Mouse (Mus musculus) urinary bladder, postnatal 14 days (tissue): ENCODE data around the gene Me3.
A peak's percentile ranks its signal among the peaks of the same experiment; 100 is the strongest.

Experiments used
- DNase-seq: peaks from one replicate; pipeline ENCODE4 v3.0.0; 2021; ENCODE audit warnings: low spot score

Me3 gene

DNA sequence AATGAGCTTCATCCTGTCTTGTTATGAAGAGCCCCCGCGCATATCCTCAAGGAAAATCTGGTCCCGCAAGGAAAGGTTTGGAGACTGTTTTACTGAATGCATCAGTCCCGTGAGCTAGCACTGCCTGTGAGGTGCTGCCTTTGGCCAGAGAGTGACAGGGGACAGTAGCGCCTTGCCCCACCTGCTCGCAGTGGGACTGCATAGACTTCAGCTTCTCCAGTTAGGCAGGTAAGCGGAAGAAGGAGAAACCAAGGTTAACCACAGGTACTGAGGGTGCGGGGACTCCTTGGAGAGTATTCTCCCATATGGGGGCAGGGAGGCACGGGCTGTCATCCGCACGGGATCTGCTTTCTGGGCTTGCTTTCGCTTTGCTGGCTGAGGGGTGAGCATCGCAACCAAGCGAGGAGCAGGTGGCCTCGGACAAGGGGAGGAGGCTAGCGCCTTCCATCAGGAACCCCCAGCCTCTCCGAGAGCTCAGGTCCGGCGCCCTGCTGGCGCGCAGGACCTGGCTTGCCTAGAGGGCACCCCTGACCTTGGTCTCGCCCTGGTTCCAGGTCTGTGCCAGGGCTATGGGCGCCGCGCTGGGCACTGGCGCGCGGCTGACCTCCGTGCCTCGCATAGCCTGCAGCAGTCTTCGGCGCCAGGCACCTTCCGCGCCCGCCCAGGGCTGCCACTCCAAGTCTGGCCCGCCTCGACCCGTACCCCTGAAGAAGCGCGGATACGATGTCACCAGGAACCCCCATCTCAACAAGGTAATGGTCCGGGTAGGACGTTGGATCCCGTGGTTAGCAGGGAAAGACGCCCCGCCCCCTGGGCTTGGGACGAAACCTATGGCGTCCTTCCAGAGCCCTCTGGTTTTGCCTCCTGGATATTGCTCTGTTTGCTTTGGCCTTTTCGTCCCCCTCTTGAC is at the start of gene Me3:
Gene Me3 (plus strand): TSS at position 51 of the 910 bp plus-strand sequence.
- DNase-seq: peak; percentile 51

DNA sequence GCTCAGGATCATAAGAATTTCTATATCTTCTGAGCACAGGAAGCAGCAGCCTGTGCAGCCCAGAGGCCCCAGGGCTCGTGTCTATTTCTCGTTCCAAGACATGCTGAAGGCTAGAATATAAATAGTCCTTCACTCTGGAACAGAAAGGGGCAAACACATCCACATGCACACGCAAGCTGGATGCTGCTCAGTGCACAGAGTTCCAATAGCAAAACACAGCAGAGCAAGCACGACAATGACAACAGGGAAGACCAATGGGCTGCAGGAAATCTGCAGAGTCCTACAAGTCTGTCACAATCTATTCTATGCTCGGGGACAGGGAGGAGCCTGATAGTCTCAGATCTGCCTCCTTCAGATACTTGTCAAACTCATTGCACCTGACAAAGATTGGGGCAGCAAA is 42.2 kb upstream of the Me3 start:
- no peak for DNase-seq

DNA sequence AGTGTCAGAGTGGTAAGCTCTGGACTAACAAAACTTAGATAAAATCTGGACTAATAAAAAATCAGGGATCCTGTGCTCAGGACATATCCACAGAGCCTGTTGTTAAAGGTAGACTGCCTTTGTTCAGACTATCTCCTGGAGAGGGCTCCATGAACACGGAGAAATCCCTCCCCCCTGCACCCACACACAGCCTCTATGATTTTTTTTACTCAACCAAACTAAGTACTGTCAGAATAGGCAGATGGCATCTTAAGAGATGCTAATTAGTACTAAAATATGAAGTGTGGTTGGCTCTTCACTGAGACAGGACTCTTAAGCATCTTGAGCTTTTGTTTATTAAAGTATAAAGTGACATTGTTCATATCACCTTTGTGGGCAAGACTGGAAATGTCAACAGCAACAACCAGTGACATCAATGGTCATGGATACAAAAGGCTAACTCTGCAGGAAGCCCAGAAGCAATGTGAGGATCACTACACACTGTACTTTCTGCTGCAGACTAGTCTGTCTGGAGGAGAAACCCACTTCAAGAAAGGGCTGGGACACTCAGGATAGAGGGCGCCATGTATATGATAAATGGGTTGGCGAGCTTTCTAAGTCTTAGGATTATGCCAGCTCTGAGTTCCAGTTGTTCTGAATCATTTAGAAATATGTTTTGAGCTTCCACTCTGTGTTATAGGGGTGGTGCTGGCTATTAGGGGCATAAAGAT is 41.5 kb upstream of the Me3 start:
- DNase-seq: no peak

DNA sequence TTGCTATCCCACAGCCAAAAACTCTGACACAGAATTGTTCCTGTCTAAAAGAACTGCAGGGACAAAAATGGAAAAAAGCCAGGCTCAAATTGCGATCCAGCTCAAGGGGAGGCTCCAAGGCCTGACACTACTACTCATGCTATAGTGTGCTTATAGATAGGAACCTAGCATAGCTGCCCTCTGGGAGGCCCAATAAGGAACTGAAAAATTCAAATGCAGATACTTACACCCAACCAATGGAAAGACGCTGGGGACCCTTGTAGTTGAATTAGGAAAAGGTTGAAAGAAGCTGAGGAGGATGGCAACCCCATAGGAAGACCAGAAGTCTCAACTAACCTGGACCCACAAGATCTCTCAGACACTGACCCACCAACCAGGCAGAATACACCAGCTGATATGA is 36.4 kb upstream of the Me3 start:
- no peak for DNase-seq

DNA sequence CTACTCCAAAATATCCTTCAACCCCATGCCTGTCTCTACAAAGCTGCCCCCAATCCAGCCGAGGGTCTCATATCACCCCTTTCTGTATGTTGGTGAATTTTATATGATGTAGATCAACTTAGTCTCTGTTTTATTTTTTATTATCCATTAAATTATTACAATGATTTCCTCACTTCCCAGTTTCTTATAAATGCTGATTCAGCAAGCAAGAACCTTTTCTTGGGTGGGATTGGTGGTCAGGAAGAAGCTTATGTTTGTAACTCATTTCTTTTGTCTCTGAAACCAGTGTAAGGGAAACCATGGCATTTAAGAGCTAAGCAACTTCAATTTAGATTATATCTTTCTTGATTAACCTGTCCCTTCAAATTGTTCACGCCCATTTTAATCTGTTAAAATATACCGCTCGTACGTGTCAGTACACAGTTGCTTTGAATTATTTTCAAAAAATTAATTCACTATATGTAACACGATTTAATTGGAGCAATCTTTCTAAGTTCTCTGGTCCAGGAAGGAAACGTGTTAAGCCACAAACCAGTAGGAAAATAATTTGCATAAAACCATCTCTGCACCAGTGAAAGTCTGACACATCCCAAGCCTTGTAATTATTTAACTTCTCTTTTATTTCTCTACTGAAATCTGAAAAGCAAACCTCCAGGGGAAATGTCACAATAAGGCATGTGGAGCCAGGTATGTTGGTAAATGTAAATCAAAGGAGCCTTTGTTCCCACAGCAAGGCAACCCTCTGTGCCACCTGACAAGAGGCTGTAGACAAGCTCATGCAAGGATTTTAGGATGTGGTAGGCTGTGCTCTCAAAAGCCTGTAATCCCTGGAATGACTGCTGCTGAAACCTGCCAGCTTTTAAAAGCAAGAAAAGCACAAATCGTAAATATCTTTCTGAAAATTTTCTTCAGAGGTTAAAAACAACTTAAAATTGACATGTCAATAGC is 26.3 kb upstream of the Me3 start:
- DNase-seq: no peak

DNA sequence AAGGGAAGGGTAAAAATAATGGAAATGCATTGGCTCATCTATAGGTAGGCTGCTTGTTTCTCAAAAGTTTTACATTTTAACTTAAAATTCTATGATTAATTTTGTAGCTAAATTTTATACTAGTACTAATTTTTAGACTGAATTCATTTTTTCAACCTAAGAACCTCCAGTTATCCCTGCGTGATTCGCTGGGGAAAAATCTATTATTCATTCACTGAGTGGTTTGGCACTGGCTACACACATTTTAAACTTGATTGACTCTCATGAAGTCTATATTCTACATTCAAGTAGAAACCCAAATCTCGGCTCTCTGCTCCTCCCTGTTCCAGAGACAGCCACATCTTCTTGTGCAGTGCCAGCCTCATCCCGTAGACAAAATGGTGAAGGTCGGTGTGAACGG is 24.9 kb upstream of the Me3 start:
- DNase-seq: no peak

DNA sequence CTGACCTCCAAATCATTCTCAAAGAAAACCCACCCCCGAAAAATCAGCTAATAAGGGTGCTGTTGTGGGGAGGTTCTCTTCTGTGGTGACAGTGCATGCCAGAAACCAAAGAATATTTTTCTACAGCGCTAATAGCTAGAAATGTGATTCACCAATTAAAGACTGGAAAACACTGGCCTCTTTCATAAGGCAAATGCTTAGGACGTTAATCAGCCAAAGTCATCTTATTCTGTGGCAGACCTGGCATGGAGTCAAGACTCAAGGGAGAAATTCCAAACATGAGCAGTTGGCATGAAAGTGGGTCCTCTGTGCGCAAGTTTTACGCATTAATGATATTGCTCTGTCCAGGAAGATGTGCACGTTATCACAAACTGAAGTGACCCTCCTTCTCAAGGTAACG is 21.0 kb upstream of the Me3 start:
- no peak for DNase-seq

DNA sequence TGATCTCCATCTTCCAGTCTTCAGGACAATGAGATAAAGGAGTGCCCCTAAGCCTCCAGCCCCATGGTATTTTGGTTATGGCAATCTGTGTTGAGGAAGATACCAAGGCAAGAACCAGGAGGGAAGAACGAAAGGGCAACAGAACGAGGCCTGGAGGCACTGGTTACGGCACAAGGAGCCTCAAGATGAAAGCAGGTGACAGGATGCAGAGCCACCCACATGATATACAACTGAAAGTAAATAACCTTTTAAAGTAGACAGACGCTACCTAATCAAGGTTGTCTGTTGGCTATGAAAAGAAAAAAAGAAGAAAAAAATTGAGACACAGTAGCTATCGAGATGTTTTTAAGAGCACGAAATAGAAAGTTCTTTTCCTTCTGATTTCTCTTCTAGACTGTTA is 16.0 kb upstream of the Me3 start:
- no peak for DNase-seq

DNA sequence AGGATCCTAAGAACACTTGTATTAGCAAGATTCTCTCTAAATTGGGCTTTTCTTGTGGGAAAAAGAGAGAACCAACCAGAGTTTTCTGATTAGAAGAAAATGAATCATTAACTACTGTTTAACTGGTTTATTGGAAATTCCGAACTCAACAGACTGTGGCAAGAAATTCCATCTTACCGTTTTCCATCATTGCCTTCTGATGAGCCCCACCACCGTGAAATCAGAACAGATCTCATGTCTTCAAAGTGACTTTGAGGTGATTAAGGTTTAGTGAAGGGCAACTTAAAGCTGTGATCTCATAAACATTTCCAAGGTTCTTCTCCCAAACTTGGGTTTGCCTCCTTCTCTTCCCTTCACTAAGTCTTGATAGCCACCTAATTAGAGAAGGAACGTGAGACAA is 8.9 kb upstream of the Me3 start:
- DNase-seq: no peak

DNA sequence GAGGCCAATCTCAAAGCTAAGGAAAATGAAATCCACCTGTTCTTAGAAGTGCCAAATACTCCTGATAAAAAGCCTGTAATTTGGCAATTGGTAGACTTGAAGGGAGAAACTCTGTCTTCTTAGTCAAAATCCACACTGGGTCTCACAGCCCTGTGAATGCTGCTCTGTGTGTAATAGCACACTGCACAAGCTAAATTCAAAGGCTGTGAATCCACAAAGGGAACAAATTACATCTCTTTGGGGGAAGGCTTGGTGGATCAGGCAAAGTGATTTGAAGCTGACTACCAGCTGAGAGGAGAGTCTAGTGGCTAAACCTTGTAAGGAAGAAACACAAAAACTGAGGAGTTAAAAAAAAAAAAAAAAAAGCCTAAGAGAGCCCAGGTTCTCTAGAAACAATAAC is 4.8 kb upstream of the Me3 start:
- DNase-seq: no peak

DNA sequence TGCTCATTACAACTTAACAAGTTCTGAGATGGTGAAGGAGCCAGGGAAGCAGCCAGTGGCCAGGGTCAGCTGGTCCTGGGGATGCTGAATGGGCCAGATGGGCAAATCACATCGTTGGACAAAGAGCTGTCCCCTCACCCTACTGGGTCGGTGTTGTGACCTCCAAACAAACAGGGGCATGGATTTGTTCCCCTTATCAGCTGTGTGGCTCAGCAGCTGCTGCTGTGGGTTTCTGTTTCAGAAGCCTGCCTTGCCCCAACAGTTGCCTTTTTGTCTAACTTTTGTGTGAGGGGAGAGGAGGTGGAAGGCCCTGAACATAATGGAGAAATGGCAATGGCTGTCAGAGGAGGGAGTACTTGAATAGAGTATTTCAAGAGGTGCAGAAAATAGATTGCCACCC is 4.2 kb upstream of the Me3 start:
- DNase-seq: no peak

DNA sequence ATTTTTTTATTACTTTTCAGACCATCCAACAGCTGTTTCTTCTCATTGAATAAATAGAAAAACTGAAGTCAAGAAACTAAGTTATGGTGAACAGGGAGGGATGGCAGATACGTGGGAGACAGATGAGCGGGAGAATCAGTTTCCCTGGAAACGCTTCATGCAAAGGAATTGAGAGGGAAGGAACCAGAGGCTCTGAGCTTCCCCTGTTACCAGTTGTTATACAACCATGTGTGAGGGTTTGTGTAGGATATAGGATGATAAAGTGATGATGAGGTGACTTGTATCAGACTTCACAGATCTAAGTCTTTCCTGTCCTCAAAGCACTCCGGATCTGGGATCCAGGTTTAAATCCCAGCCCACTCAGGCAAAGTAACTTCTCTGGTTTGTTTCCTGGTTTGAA is 3.2 kb upstream of the Me3 start:
- DNase-seq: no peak

DNA sequence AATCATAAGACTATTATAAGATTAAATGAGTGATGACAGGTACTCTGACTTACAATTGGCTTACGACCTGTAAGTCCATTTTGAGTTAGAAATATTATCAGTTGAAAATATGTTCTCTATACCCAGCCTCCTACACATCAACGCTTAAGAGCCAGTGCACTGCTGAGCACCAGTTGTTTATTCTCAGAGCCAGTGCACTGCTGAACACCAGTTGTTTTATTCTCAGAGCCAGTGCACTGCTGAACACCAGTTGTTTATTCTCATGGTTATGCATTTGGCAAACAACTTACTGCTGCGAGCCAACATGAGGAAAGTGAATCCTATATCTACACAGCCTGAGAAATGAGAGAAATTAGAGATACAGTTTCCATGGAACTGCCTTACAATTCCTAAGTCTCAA is 2.3 kb upstream of the Me3 start:
- DNase-seq: no peak

DNA sequence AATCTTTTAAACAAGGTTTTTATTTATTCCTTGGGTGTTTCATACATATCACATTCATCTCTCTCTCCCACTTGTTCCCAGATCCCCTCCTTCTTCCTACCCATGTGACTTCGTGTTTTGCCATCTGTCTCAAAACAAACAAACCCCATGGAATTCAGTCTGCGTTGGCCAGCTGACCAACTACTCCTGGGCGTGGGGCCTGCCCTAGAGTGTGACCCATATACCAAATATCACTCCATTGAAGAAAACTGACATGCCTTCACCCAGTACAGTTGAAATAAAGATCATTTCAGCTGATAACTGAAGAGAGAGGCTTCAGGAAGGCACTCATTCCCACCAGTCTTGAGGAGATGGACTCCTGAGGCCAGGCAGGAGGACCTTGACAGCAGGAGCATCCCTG is 1.4 kb upstream of the Me3 start:
- DNase-seq: no peak

DNA sequence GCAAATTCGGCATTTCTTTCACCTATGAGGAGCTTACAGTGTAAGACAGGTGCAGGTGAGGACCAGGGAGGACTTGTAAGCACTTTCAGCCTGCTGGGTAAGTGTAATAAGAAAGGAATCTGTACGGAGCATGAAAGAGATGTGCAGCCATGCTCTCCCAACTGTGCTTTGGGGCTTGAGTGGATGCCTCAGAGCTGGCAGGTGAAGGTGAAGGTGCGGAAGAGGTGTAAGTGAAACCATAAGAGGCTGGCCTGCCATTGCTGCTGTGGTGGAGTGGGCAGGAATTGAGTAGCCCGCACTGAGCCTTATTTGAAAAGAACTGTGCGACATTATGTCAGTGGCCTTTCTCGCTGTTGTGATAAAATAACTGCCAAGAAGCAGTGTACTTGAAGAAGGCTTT is 8.3 kb downstream of the Me3 start:
- no peak for DNase-seq

DNA sequence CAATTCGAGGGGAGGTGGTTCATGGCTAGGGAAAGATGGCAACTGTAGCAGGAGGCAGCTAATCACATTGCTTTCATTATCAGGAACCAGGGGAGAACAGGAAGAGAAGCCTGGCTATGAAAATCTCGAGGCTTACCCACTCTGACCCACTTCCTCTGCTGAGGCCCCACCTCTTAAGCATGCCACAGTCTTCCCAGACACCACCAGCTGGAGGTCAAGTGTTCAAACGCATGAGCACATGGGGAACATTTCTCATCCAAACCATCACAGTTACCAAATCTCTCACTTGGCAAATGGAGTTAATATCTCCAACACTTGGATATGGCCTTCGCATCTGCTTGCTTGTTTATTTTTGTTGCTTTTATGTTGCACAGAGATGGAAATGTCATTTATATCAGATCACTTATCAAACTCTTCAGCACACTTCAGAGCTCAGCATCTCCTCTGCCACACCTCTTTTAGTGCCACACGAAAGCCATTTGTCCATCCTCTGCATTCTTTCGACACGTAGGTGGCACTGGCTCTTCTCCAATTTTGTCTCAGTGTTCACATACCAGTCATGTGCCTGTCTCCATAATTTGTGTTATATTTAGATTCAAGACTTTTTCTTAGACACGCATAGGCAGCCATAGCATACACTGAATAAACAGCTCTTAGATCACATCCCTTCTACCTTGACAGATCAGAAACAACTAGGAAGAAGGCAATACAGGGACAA is 8.9 kb downstream of the Me3 start:
- no peak for DNase-seq

DNA sequence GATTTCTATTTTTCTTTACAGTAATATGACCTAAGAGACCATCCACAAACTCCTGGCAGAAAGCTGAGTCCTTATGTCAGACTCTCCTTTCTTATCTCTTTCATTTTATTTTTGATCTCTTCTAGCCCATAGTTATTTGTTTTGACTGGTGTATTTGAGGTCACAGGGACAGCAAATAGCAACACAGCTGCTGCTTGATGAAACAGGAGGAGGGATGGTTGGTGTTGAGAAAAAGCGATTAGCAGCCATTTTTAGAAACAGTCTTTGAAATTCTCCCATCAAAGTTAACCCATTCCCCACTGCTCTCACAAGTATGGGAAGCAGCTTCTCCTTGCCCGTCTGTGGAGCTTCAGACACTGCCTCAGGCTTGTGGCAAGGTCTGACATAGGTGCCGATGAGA is 12.8 kb downstream of the Me3 start:
- DNase-seq: no peak

DNA sequence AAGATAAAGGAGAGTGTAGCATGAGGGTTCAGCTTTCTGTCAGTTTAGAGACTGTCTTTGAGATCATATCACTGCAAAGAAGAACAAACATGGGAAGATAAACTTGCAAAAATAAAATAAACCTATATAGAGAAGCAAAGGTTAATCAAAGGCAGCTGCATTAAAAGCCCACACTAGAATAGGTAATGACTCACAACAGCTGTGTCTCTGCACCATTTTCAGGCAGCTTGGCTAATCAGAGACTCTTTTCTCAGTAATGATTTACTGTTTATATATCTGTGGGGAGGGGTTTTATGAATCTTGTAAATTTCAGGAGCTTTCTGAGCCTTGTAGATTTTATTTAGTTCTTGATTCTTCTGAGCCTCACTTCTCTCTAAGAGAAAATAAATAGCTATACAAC is 15.7 kb downstream of the Me3 start:
- DNase-seq: no peak

DNA sequence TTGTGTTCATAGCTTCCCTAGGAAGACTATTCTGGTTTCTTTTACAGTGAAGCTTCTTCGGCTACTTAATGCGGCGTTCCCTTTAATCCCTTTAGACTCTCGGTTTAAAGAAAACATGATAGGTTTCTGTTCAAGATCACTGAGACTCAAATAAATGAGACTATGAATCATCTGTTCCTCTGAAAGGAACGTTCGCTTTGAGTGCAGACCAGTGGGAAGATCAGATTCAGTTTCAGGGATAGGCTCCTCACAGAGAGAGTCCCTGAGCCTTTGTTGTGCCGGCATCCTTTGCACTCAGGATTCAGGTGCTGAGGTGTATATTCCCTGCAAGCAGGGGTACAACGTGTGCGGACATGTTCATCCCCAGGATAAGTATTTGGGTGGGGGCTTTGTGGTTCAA is 25.0 kb downstream of the Me3 start:
- no peak for DNase-seq

DNA sequence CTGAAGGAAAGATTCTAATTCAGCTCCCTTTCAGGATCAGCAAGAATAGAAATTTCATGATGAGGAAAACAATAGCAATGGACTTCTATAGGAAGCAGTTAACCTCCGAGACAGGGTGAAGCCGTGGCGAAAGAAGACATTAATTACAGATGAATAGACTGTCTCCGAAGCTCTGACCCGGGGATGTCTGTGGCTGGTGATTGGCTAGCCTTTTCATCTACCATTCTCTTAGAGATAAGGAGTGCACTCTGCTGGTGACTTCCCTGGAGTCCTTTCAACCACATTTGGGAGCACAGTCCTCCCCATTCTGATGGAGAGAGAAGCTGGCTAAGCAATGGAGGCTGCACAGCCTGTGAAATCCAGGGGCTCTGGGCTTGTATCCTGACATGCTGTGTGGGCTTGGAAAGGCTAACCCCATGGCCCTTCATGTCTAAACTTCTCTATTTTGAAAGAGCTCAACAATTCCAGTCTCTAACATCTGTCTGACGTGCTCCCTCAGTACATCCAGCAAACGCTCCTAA is 25.6 kb downstream of the Me3 start:
- no peak for DNase-seq

DNA sequence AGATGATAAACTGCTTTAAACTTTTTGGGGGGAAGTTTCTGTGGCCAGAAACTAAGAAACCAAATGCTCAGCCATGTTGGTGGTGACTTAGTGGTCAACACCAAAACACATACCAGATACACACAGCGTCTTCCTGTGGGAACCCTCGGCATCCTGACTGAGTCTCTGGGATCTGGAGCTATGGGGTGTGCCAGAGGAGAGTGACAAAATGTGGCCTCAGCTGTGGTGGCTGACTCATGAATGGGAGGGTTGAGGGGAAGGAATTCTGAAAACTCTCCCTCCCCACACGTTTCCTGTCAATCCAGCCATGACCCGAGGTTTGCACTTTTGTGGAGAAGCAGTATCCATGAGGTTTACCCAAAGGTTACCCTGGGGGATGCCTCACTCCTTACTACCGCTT is 32.0 kb downstream of the Me3 start:
- no peak for DNase-seq

DNA sequence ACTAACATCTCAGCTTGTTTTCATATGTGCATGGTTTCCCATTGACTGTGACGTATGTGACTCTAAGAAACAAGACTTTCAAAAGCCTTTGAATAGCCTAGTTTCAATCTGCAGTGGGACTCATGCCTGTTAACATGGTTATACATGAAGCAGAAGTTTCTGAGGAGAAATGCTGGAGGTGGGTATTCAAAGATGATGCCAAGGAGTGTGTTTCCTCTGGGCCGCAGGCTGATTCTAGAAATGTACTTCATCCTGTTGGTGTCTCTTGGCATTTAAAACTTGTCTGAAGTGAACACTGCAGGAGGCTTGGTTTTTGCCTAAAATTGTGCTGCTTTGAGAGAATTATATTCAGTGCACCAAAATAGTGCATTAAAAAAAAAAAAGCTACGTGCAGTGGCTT is 34.2 kb downstream of the Me3 start:
- no peak for DNase-seq
